Mouse (Mus musculus) embryonic facial prominence, embryonic 14.5 days (tissue): ENCODE data around the gene Mrpl23. TPM values are rescaled to one million over a fixed set of nuclear protein-coding genes. Genes with fewer than 3 reads are reported as not detected.

Experiments used
- ATAC-seq: fragments of 200-750 bp; cut with Nextera tagmentation; 2 replicates; pipeline ENCODE4 v1.8.0; 2017; ENCODE audit warnings: low read depth, moderate number of reproducible peaks, moderate TSS enrichment
- DNase-seq: peaks from one replicate; pipeline ENCODE4 v3.0.0-alpha.2; 2015; ENCODE audit warnings: low spot score
- H3K27ac ChIP-seq: fragments of 300-500 bp; sonication (generic); replicated peaks from 2 replicates; pipeline ENCODE4 v1.5.1; 2014; ENCODE audit warnings: low read depth, mild to moderate bottlenecking, low read length, moderate library complexity
- H3K27me3 ChIP-seq: fragments of 300-500 bp; sonication (generic); replicated peaks from 2 replicates; pipeline ENCODE4 v1.6.1; 2014; ENCODE audit warnings: low read length; ENCODE audit not compliant: control insufficient read depth, insufficient read depth
- H3K36me3 ChIP-seq: fragments of 300-500 bp; sonication (generic); 2 replicates; pipeline ENCODE4 v1.6.1; 2014; ENCODE audit warnings: low read length, mixed read lengths; ENCODE audit not compliant: control insufficient read depth, insufficient read depth
- H3K4me1 ChIP-seq: fragments of 300-500 bp; sonication (generic); 2 replicates; pipeline ENCODE4 v1.6.1; 2014; ENCODE audit warnings: antibody characterized with exemption, low read length; ENCODE audit not compliant: control insufficient read depth, insufficient read depth
- H3K4me2 ChIP-seq: fragments of 300-500 bp; sonication (generic); 2 replicates; pipeline ENCODE4 v1.6.1; 2014; ENCODE audit warnings: low read depth, mild to moderate bottlenecking, low read length, moderate library complexity, mixed read lengths
- H3K4me3 ChIP-seq: fragments of 300-500 bp; sonication (generic); 2 replicates; pipeline ENCODE4 v1.5.1; 2014; ENCODE audit warnings: low read depth, mild to moderate bottlenecking, low read length
- H3K9ac ChIP-seq: fragments of 300-500 bp; sonication (generic); 2 replicates; pipeline ENCODE4 v1.6.1; 2014; ENCODE audit warnings: low read depth, mild to moderate bottlenecking, low read length, moderate library complexity, mixed read lengths
- H3K9me3 ChIP-seq: fragments of 300-500 bp; sonication (generic); 2 replicates; pipeline ENCODE4 v1.6.1; 2016; ENCODE audit warnings: low read length; ENCODE audit not compliant: control insufficient read depth
- WGBS: fragments of 180-500 bp; shearing (Covaris S2); extraction: QIAGEN DNeasy Blood & Tissue Kit; methylation state at CpG from one replicate; pipeline ENCODE4 v1.1.7; 2014; 5-methylcytosine and 5-hydroxymethylcytosine counted together
- polyA plus RNA-seq: library from polyadenylated mRNA; unstranded; fragments of >200 nt; fragmentation: Nextera tagmentation; extraction: Ambion mirVana; gene quantifications from 2 replicates; pipeline ENCODE4 v1.2.1, GENCODE M21; 2014

Gene Mrpl23
- polyA plus RNA-seq, 1 experiment from 2014 or later, result 33.1 TPM

- no peak for DNase-seq
- 57% methylated on average over 25 of the region's 25 CpGs for WGBS
- H3K27ac ChIP-seq, result peak overlapping the region; percentile 96
- H3K4me2 ChIP-seq, result peak overlapping the region; percentile 63
- peaks cover 19% of the 10 kb centered on the region for H3K9me3 ChIP-seq
- H3K4me1 ChIP-seq, result peaks cover 43% of the 10 kb centered on the region
- no peak for ATAC-seq
- peak overlapping the region; percentile 43 for H3K4me3 ChIP-seq
- H3K9ac ChIP-seq, result peak overlapping the region; percentile 80
- H3K36me3 ChIP-seq, result no peaks in the 10 kb centered on the region
- no peaks in the 10 kb centered on the region for H3K27me3 ChIP-seq
Measured at GRCm38 (mm10) chr7:142576472-142577326, 44.2 kb downstream of the Mrpl23 start.

- peaks cover 31% of the 10 kb centered on the region for H3K4me1 ChIP-seq
Measured at GRCm38 (mm10) chr7:142577806-142578423, 45.4 kb downstream of the Mrpl23 start.

GRCm38 (mm10) chr7:142579069-142579468 lies 46.6 kb downstream of the Mrpl23 start:
- ATAC-seq, result no peak
- Histone ChIP-seq H3K27me3 (no peaks in the 10 kb centered on the region), H3K4me1 (peaks cover 20% of the 10 kb centered on the region), H3K36me3 (no peaks in the 10 kb centered on the region), H3K9me3 (peaks cover 20% of the 10 kb centered on the region), H3K4me2 (no peak overlapping the region), H3K27ac (peak overlapping the region; percentile 82), H3K9ac (no peak overlapping the region), H3K4me3 (no peak overlapping the region)
- WGBS, result 61% methylated on average over 5 of the region's 5 CpGs
- DNase-seq, result no peak

More at GRCm38 (mm10) chr7:142577806-142578423, 45.4 kb downstream of the Mrpl23 start:
- Histone ChIP-seq H3K4me2 (peak overlapping the region; percentile 63), H3K4me3 (peak overlapping the region; percentile 43), H3K36me3 (no peaks in the 10 kb centered on the region), H3K27ac (peak overlapping the region; percentile 96), H3K9me3 (peaks cover 20% of the 10 kb centered on the region), H3K9ac (peak overlapping the region; percentile 80), H3K27me3 (no peaks in the 10 kb centered on the region)
- ATAC-seq (peak; percentile 73), DNase-seq (peak; percentile 95)
- WGBS, result 53% methylated on average over 25 of the region's 26 CpGs

- peak overlapping the region; percentile 34 for H3K4me3 ChIP-seq
- ATAC-seq, result peak; percentile 41
Measured at GRCm38 (mm10) chr7:142580121-142580879, 47.8 kb downstream of the Mrpl23 start.

GRCm38 (mm10) chr7:142581186-142581585 lies 48.7 kb downstream of the Mrpl23 start:
- DNase-seq (no peak), ATAC-seq (no peak)
- Histone ChIP-seq H3K36me3 (no peaks in the 10 kb centered on the region), H3K4me2 (peak overlapping the region; percentile 56), H3K4me3 (no peak overlapping the region), H3K4me1 (0 out of 2 replicates have a peak, but pooled peaks cover 7% of the 10 kb centered on the region), H3K27ac (no peak overlapping the region), H3K27me3 (no peaks in the 10 kb centered on the region), H3K9me3 (peaks cover 20% of the 10 kb centered on the region), H3K9ac (no peak overlapping the region)
- 60% methylated on average over 7 of the region's 7 CpGs for WGBS

More at GRCm38 (mm10) chr7:142580121-142580879, 47.8 kb downstream of the Mrpl23 start:
- H3K9me3 ChIP-seq, result peaks cover 20% of the 10 kb centered on the region
- H3K4me2 ChIP-seq, result peak overlapping the region; percentile 68
- peaks cover 7% of the 10 kb centered on the region; the same call in 1 of the 2 replicates for H3K4me1 ChIP-seq
- no peaks in the 10 kb centered on the region for H3K36me3 ChIP-seq
- peak; percentile 82 for DNase-seq
- H3K27me3 ChIP-seq, result no peaks in the 10 kb centered on the region
- whole genome bisulfite sequencing, result 54% methylated on average over 26 of the region's 26 CpGs
- 0 out of 2 replicates have a peak overlapping the region, but pooled peaks have one; percentile 28 for H3K9ac ChIP-seq
- no peak overlapping the region; the same call in 1 of the 2 replicates for H3K27ac ChIP-seq

GRCm38 (mm10) chr7:142581656-142582228 lies 49.3 kb downstream of the Mrpl23 start:
- H3K27ac ChIP-seq, result no peak overlapping the region
- H3K9me3 ChIP-seq, result peaks cover 20% of the 10 kb centered on the region
- H3K9ac ChIP-seq, result no peak overlapping the region
- H3K27me3 ChIP-seq, result no peaks in the 10 kb centered on the region
- WGBS, result 45% methylated on average over 20 of the region's 20 CpGs
- peak overlapping the region; percentile 56 for H3K4me2 ChIP-seq
- DNase-seq (peak; percentile 71), ATAC-seq (no peak)
- H3K36me3 ChIP-seq, result no peaks in the 10 kb centered on the region
- H3K4me1 ChIP-seq, result 0 out of 2 replicates have a peak, but pooled peaks cover 7% of the 10 kb centered on the region
- no peak overlapping the region for H3K4me3 ChIP-seq

- Histone ChIP-seq H3K9me3 (peaks cover 19% of the 10 kb centered on the region), H3K27me3 (no peaks in the 10 kb centered on the region), H3K9ac (no peak overlapping the region), H3K27ac (no peak overlapping the region), H3K36me3 (no peaks in the 10 kb centered on the region), H3K4me1 (no peaks in the 10 kb centered on the region; the same call in 1 of the 2 replicates), H3K4me2 (no peak overlapping the region), H3K4me3 (no peak overlapping the region)
- ATAC-seq (no peak), DNase-seq (no peak)
- WGBS, result 57% methylated on average over 1 of the region's 1 CpGs
Measured at GRCm38 (mm10) chr7:142584882-142585281, 52.4 kb downstream of the Mrpl23 start.

GRCm38 (mm10) chr7:142585890-142586289 lies 53.4 kb downstream of the Mrpl23 start:
- ATAC-seq (no peak), DNase-seq (no peak)
- no peak overlapping the region for H3K9ac ChIP-seq
- no peak overlapping the region for H3K27ac ChIP-seq
- H3K27me3 ChIP-seq, result no peaks in the 10 kb centered on the region
- no peak overlapping the region for H3K4me2 ChIP-seq
- no peak overlapping the region for H3K4me3 ChIP-seq
- WGBS, result 78% methylated on average over 3 of the region's 3 CpGs
- no peaks in the 10 kb centered on the region; the same call in 1 of the 2 replicates for H3K4me1 ChIP-seq
- H3K36me3 ChIP-seq, result no peaks in the 10 kb centered on the region
- peaks cover 9% of the 10 kb centered on the region; the same call in 1 of the 2 replicates for H3K9me3 ChIP-seq
